Mouse (Mus musculus) granulocyte monocyte progenitor cell, adult 5-6 weeks (primary cell): ENCODE results near the gene Slc25a3. TPM values are rescaled to one million over a fixed set of nuclear protein-coding genes. Genes with fewer than 3 reads are reported as not detected.

Source experiments
- ATAC-seq: replicated peaks from 2 replicates; pipeline ENCODE4 v1.8.0; 2016; ENCODE audit warnings: mild to moderate bottlenecking, moderate TSS enrichment, inconsistent platforms; ENCODE audit not compliant: poor library complexity, severe bottlenecking
- total RNA-seq, 2 experiments: library from RNA; stranded (forward) in 1 of 2; stranded (reverse) in 1 of 2; fragments of 200-712, 200-1000 nt in 1 of 2; fragments of >200 nt in 1 of 2; fragmentation: Nextera tagmentation in 1 of 2; gene quantifications; 2 replicates each; pipeline ENCODE4 v1.2.3; 2014 to 2017

Gene Slc25a3
- total RNA-seq (2014; fragmentation: Nextera tagmentation) (534 and 562 TPM in 2 replicates), total RNA-seq (2017) (175 and 228 TPM in 2 replicates)

GRCm38 (mm10) chr10:91123828-91124822 is at the start of gene Slc25a3:
TSS of gene Slc25a3 (minus strand) at chr10:91124059.
- ATAC-seq = peak; percentile 96

- no peak for ATAC-seq
These were observed 48.7 kb upstream of the Slc25a3 start for GRCm38 (mm10) chr10:91172329-91173100.

- peak; percentile 75 for ATAC-seq
These were observed 47.8 kb upstream of the Slc25a3 start for GRCm38 (mm10) chr10:91171455-91172328.

GRCm38 (mm10) chr10:91171041-91171440 is 47.2 kb upstream of the Slc25a3 start:
- no peak for ATAC-seq

- ATAC-seq = peak; percentile 67
These were observed 46.5 kb upstream of the Slc25a3 start for GRCm38 (mm10) chr10:91170143-91170941.

- no peak for ATAC-seq
These were observed 45.7 kb upstream of the Slc25a3 start for GRCm38 (mm10) chr10:91169414-91170065.

- no peak for ATAC-seq
These were observed 43.5 kb upstream of the Slc25a3 start for GRCm38 (mm10) chr10:91167352-91167751.

- peak; percentile 43 for ATAC-seq
These were observed 43.0 kb upstream of the Slc25a3 start for GRCm38 (mm10) chr10:91166890-91167289.

- no peak for ATAC-seq
These were observed 42.0 kb upstream of the Slc25a3 start for GRCm38 (mm10) chr10:91165850-91166249.

- no peak for ATAC-seq
These were observed 40.6 kb upstream of the Slc25a3 start for GRCm38 (mm10) chr10:91164491-91164890.

GRCm38 (mm10) chr10:91162511-91163163 is 38.8 kb upstream of the Slc25a3 start:
- ATAC-seq = no peak

- no peak for ATAC-seq
These were observed 38.2 kb upstream of the Slc25a3 start for GRCm38 (mm10) chr10:91162077-91162476.

GRCm38 (mm10) chr10:91161006-91161405 is 37.1 kb upstream of the Slc25a3 start:
- no peak for ATAC-seq

- no peak for ATAC-seq
These were observed 34.6 kb upstream of the Slc25a3 start for GRCm38 (mm10) chr10:91158442-91158841.

GRCm38 (mm10) chr10:91156338-91156737 is 32.5 kb upstream of the Slc25a3 start:
- ATAC-seq = no peak

- no peak for ATAC-seq
These were observed 30.1 kb upstream of the Slc25a3 start for GRCm38 (mm10) chr10:91153894-91154503.

- ATAC-seq = no peak
These were observed 21.6 kb upstream of the Slc25a3 start for GRCm38 (mm10) chr10:91145413-91145812.
